Mouse (Mus musculus) heart, postnatal 0 days (tissue): ENCODE results near the gene Abcc4. TPM values are rescaled to one million over a fixed set of nuclear protein-coding genes. Genes with fewer than 3 reads are reported as not detected.

Source experiments
- ATAC-seq: fragments of 200-750 bp; cut with Nextera tagmentation; 2 replicates; pipeline ENCODE4 v1.8.0; 2017; ENCODE audit warnings: low read depth, moderate number of reproducible peaks, moderate library complexity; ENCODE audit not compliant: insufficient read depth
- DNase-seq: peaks from one replicate; pipeline ENCODE4 v3.0.0-alpha.2; 2016; ENCODE audit warnings: low spot score
- H3K27ac ChIP-seq: fragments of 300-500 bp; sonication (generic); 2 replicates; pipeline ENCODE4 v1.5.1; 2014; ENCODE audit warnings: low read depth, mild to moderate bottlenecking
- H3K27me3 ChIP-seq: fragments of 300-500 bp; sonication (generic); 2 replicates; pipeline ENCODE4 v1.6.1; 2014; ENCODE audit warnings: low read length, mixed read lengths; ENCODE audit not compliant: control insufficient read depth, insufficient read depth
- H3K36me3 ChIP-seq: fragments of 300-500 bp; sonication (generic); replicated peaks from 2 replicates; pipeline ENCODE4 v1.6.1; 2014; ENCODE audit warnings: low read length, mixed read lengths; ENCODE audit not compliant: control insufficient read depth, insufficient read depth
- H3K4me1 ChIP-seq: fragments of 300-500 bp; sonication (generic); 2 replicates; pipeline ENCODE4 v1.6.1; 2014; ENCODE audit warnings: antibody characterized with exemption; ENCODE audit not compliant: control insufficient read depth, insufficient read depth
- H3K4me2 ChIP-seq: fragments of 300-500 bp; sonication (generic); 2 replicates; pipeline ENCODE4 v1.6.1; 2014; ENCODE audit warnings: low read depth, mild to moderate bottlenecking, low read length, moderate library complexity
- H3K4me3 ChIP-seq: fragments of 300-500 bp; sonication (generic); 2 replicates; pipeline ENCODE4 v1.5.1; 2014; ENCODE audit warnings: low read depth, low read length
- H3K9ac ChIP-seq: fragments of 300-500 bp; sonication (generic); replicated peaks from 2 replicates; pipeline ENCODE4 v1.6.1; 2014; ENCODE audit warnings: low read depth, low read length, mixed read lengths
- H3K9me3 ChIP-seq: fragments of 300-500 bp; sonication (generic); replicated peaks from 2 replicates; pipeline ENCODE4 v1.6.1; 2016; ENCODE audit warnings: low read length; ENCODE audit not compliant: control insufficient read depth
- CTCF ChIP-seq: IDR thresholded peaks from 2 replicates; pipeline ENCODE4 v1.5.1; 2016; ENCODE audit warnings: antibody characterized with exemption, control low read depth, low read depth
- EP300 ChIP-seq: IDR thresholded peaks from 2 replicates; pipeline ENCODE4 v1.6.1; 2016; ENCODE audit warnings: antibody characterized with exemption, low read depth
- WGBS: fragments of 180-500 bp; shearing (Covaris S2); extraction: QIAGEN DNeasy Blood & Tissue Kit; methylation state at CpG from one replicate; pipeline ENCODE4 v1.1.7; 2014; 5-methylcytosine and 5-hydroxymethylcytosine counted together
- polyA plus RNA-seq: library from polyadenylated mRNA; unstranded; fragments of >200 nt; fragmentation: Nextera tagmentation; extraction: Ambion mirVana; gene quantifications from 2 replicates; pipeline ENCODE4 v1.2.1, GENCODE M21; 2015
- total RNA-seq: library from RNA; depleted of rRNA; stranded (reverse); fragments of >200 nt; gene quantifications from 2 replicates; pipeline ENCODE4 v1.2.3, GENCODE M21; 2014; ENCODE audit warnings: low replicate concordance

Abcc4 gene
- total and polyA plus RNA-seq, 2 experiments from 2014 or later, result 0.83 to 2.0 TPM

DNA sequence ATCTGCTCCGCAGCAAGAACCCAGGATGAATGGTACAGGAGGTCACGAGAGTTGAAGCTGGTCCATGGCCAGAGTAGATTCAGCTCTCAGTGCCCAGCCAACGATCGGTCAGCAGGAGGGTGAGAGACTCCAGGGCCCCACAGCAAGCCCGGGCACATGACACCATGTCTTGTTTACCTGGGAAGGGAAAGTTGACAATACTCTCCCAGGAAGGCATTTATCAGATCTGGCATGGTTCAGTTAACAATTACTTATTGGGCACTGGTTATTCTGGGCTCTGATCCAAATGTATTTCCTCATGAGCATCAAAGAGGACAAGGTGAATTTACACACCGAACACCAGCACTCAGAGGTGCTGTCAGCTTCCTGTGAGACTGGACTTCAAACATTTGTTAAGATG lies 38.5 kb downstream of the Abcc4 start:
- TF ChIP-seq CTCF (no peak), EP300 (no peak)
- Histone ChIP-seq H3K27ac (no peak overlapping the region), H3K9ac (no peak overlapping the region), H3K27me3 (peaks cover 5% of the 10 kb centered on the region; the same call in 1 of the 2 replicates), H3K36me3 (no peaks in the 10 kb centered on the region), H3K4me3 (no peak overlapping the region), H3K4me1 (no peaks in the 10 kb centered on the region), H3K4me2 (no peak overlapping the region), H3K9me3 (no peaks in the 10 kb centered on the region)
- no peak for ATAC-seq
- 50% methylated on average over 6 of the region's 6 CpGs for WGBS
- DNase-seq, result no peak

- no peak overlapping the region for H3K4me2 ChIP-seq
- DNase-seq, result no peak
- ATAC-seq, result no peak
- H3K4me1 ChIP-seq, result no peaks in the 10 kb centered on the region
- TF ChIP-seq EP300 (no peak), CTCF (no peak)
- H3K36me3 ChIP-seq, result no peaks in the 10 kb centered on the region
- 79% methylated on average over 7 of the region's 7 CpGs for whole genome bisulfite sequencing
- no peaks in the 10 kb centered on the region for H3K9me3 ChIP-seq
- H3K9ac ChIP-seq, result no peak overlapping the region
- peaks cover 5% of the 10 kb centered on the region; the same call in 1 of the 2 replicates for H3K27me3 ChIP-seq
- no peak overlapping the region for H3K4me3 ChIP-seq
- H3K27ac ChIP-seq, result no peak overlapping the region
These were observed 41.4 kb downstream of the Abcc4 start for GRCm38 (mm10) chr14:118664661-118665060.

GRCm38 (mm10) chr14:118662625-118663276 lies 43.3 kb downstream of the Abcc4 start:
- Histone ChIP-seq H3K27ac (no peak overlapping the region), H3K4me2 (no peak overlapping the region), H3K4me3 (no peak overlapping the region), H3K9me3 (no peaks in the 10 kb centered on the region), H3K4me1 (no peaks in the 10 kb centered on the region), H3K36me3 (no peaks in the 10 kb centered on the region), H3K27me3 (0 out of 2 replicates have a peak, but pooled peaks cover 2% of the 10 kb centered on the region), H3K9ac (no peak overlapping the region)
- TF ChIP-seq CTCF (no peak), EP300 (no peak)
- 83% methylated on average over 18 of the region's 18 CpGs for WGBS
- DNase-seq, result no peak
- ATAC-seq, result no peak

DNA sequence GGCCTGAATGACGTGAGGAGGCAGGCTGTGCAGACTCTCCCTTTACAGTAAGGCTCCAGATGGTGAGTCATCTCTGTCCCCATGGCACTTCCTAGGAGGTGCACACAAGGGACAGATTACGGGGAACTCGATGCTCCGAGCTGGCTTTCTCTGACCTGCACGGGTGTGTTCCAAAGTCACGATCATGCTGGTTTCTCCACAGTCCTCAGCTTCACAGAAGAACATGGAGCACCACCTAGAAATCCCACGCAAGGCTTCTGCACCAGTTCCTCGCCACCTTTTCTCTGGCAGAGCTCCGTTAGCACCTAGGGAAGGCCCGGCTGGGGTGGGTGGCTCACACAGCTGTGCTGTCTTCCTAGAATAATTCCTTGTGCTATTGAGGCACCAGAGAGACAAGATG lies 43.9 kb downstream of the Abcc4 start:
- TF ChIP-seq EP300, result no peak
- TF ChIP-seq CTCF, result no peak
- ATAC-seq, result no peak
- WGBS, result 81% methylated on average over 10 of the region's 10 CpGs
- Histone ChIP-seq H3K27ac (no peak overlapping the region), H3K36me3 (no peaks in the 10 kb centered on the region), H3K4me2 (no peak overlapping the region), H3K4me3 (no peak overlapping the region), H3K4me1 (no peaks in the 10 kb centered on the region), H3K9ac (no peak overlapping the region), H3K27me3 (0 out of 2 replicates have a peak, but pooled peaks cover 2% of the 10 kb centered on the region), H3K9me3 (no peaks in the 10 kb centered on the region)
- no peak for DNase-seq

- ATAC-seq (no peak), DNase-seq (no peak)
- Histone ChIP-seq H3K4me3 (no peak overlapping the region), H3K9ac (no peak overlapping the region), H3K4me1 (no peaks in the 10 kb centered on the region), H3K27ac (no peak overlapping the region), H3K36me3 (no peaks in the 10 kb centered on the region), H3K9me3 (no peaks in the 10 kb centered on the region), H3K27me3 (0 out of 2 replicates have a peak, but pooled peaks cover 2% of the 10 kb centered on the region), H3K4me2 (no peak overlapping the region)
- TF ChIP-seq CTCF (no peak), EP300 (no peak)
These were observed 46.8 kb downstream of the Abcc4 start for GRCm38 (mm10) chr14:118659230-118659629.

DNA sequence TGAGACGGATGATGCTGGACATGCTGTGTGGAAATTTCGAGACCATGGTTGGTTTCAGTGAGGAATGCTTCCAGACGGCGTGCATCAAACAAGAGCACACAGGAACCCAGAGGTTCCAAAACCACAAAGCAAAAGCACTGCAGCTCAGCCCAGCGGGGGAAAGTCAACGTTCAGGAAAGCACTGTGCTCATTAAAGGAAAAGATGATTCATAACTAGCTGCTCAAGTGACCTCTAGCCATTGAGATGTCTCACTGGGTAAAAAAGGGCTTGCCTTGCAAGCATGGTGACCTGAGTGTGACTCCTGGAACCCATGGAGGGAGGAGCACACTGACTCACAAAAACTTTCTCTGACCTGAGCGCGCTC lies 47.7 kb downstream of the Abcc4 start:
- no peak for ATAC-seq
- 0 out of 2 replicates have a peak, but pooled peaks cover 2% of the 10 kb centered on the region for H3K27me3 ChIP-seq
- H3K27ac ChIP-seq, result peak overlapping the region; percentile 46; the same call in 1 of the 2 replicates
- DNase-seq, result no peak
- H3K4me1 ChIP-seq, result no peaks in the 10 kb centered on the region
- H3K4me3 ChIP-seq, result no peak overlapping the region
- no peaks in the 10 kb centered on the region for H3K36me3 ChIP-seq
- TF ChIP-seq CTCF (no peak), EP300 (no peak)
- 72% methylated on average over 8 of the region's 8 CpGs for WGBS
- H3K9me3 ChIP-seq, result no peaks in the 10 kb centered on the region
- peak overlapping the region; percentile 10; the same call in 1 of the 2 replicates for H3K4me2 ChIP-seq
- H3K9ac ChIP-seq, result no peak overlapping the region
